Mouse (Mus musculus): ENCODE measurements around the gene Fam57a. TPM values are rescaled to one million over a fixed set of nuclear protein-coding genes. Genes with fewer than 3 reads are reported as not detected.
A peak's percentile ranks its signal among the peaks of the same experiment; 100 is the strongest.

Fam57a gene
- polyA plus RNA-seq (2015; fragmentation: Nextera tagmentation; extraction: Ambion mirVana), result 23.8 and 27.3 TPM in 2 replicates

GRCm38 (mm10) chr11:76179495-76180145, at the start of gene Fam57a, which contains the start of gene Vps53:
Gene Fam57a, plus strand, starts transcription at chr11:76179671.
Gene Vps53, minus strand, starts transcription at chr11:76179647.
- H3K27ac ChIP-seq (replicated peaks), result peak within 1 kb of the TSS; percentile 86
- H3K9me3 ChIP-seq, result no peaks in the 10 kb centered on the region
- no peaks in the 10 kb centered on the region for H3K27me3 ChIP-seq
- H3K4me1 ChIP-seq (replicated peaks), result peaks cover 22% of the 10 kb centered on the region
- H3K4me3 ChIP-seq, result peak within 1 kb of the TSS; percentile 88
- H3K4me2 ChIP-seq, result peak within 1 kb of the TSS; percentile 83
- peak; percentile 94 for ATAC-seq (ENCODE audit: low FRiP score, low read depth)
- peaks cover 5% of the 10 kb centered on the region; the same call in 1 of the 2 replicates for H3K36me3 ChIP-seq
- under 1% methylated on average over 37 of the region's 37 CpGs for WGBS
- peak within 1 kb of the TSS; percentile 72 for H3K9ac ChIP-seq

DNA sequence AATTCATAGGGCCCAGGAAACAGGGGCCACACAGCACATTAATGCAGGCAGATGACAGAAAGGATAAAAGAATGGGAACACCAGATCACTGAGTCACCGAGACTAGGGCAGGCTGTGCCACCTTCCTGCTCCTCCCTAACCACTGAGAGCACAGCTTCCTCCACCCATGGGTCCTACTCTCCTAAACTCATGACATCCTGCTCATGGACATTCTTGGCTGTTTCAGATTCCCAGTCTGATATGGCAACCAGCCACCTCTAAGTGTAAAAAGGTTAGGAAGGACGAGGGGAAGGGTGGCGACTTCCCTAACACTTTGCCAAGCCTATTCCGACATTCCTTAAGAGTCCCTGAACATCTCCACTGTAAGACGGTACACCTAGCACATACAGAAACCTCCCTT, 48.6 kb upstream of the Fam57a start:
- 92% methylated on average over 5 of the region's 5 CpGs for WGBS
- H3K27me3 ChIP-seq, result no peaks in the 10 kb centered on the region
- no peak for ATAC-seq (ENCODE audit: low FRiP score, low read depth)
- H3K9ac ChIP-seq, result no peak overlapping the region
- H3K4me1 ChIP-seq (replicated peaks), result no peaks in the 10 kb centered on the region
- H3K4me3 ChIP-seq, result no peak overlapping the region
- peaks cover 35% of the 10 kb centered on the region for H3K36me3 ChIP-seq
- no peak overlapping the region for H3K4me2 ChIP-seq
- H3K27ac ChIP-seq (replicated peaks), result no peak overlapping the region
- no peaks in the 10 kb centered on the region for H3K9me3 ChIP-seq

DNA sequence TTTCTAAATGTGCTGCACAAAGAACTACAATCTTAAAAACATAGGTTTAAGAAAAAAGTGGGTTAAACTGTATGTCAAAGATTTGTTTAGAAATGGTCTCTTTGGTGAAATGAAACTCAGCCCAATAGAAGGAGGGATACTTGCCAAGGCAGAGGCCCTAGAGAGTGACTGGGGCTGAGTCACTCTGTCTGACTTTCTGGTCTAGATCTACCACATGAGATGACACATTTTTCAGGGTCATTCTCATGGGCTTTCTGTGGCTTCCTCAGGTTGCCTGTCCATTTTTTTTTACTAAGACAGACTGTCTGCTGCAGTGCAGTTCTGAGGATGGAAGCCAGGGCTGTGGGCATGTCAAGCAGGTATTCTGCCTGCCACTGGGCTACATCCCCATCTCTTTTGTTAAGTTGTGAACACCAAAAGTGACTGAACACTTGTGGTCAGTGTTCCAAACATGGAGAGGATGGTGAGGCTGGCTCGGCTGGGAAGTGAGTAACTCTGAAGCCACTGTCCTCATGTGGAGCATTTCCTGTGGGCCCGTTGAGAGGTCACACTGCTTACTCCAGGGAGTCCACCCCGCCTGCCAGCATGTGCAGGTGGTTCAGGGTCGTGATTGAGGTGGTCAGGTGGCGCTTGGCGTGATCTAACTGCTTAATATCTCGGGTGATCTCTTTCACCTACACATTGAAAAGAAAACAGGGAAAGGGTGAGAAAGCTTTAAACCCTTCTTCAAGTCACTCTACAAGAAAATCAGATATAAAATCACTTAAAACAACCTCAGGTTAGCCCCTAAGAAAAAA, 43.6 kb upstream of the Fam57a start:
- H3K36me3 ChIP-seq, result peaks cover 58% of the 10 kb centered on the region

DNA sequence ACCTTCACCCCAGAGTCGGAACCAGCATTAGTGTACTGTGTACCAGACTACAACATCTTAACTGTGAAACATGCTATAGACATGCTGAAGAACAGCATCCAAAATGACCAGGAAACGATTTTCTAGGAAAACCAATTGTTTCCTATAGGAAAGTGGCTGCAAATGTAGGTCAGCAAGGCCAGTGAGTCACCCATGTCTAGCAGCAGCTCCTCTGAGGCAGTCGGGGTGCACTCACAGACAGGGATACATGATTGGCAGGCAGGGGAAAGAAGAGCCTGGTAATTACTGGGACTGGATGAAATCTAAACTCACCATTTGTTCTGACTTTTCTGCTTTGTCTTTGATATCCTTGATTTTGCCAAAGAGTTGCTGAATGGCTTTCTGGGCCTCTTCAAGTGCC, 41.5 kb upstream of the Fam57a start:
- no peak overlapping the region for H3K27ac ChIP-seq (replicated peaks)
- 91% methylated on average over 3 of the region's 3 CpGs for WGBS
- no peak overlapping the region for H3K4me2 ChIP-seq
- no peak overlapping the region for H3K4me3 ChIP-seq
- H3K9me3 ChIP-seq, result no peaks in the 10 kb centered on the region
- ATAC-seq (ENCODE audit: low FRiP score, low read depth), result no peak
- no peaks in the 10 kb centered on the region for H3K27me3 ChIP-seq
- H3K9ac ChIP-seq, result no peak overlapping the region
- no peaks in the 10 kb centered on the region for H3K4me1 ChIP-seq (replicated peaks)
- H3K36me3 ChIP-seq, result peaks cover 52% of the 10 kb centered on the region

More for the DNA sequence above, 43.6 kb upstream of the Fam57a start:
- Histone ChIP-seq H3K9ac (no peak overlapping the region), H3K4me3 (no peak overlapping the region), H3K9me3 (no peaks in the 10 kb centered on the region), H3K4me1 (replicated peaks) (no peaks in the 10 kb centered on the region), H3K4me2 (no peak overlapping the region), H3K27ac (replicated peaks) (no peak overlapping the region), H3K27me3 (no peaks in the 10 kb centered on the region)
- ATAC-seq (ENCODE audit: low FRiP score, low read depth), result no peak
- 86% methylated on average over 7 of the region's 7 CpGs for WGBS

DNA sequence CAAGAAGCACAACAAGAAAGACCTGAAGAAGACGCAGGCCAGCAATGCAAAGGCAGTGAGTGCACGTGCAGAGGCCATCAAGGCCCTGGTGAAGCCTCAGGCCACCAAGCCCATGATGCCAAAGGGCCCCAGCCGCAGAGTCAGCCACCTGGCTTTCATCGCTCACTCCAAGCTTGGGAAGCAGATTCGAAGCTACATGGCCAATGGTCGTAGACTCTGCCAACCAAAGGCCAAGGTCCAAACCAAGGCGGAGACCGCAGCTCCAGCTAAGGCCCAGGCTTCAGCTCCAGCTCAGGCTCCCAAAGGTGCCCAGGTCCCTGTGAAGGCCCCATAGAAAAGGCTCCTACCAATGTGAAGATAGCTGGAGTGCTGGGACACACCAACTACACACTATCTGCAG, 35.1 kb upstream of the Fam57a start:
- H3K36me3 ChIP-seq, result no peaks in the 10 kb centered on the region
- peaks cover 20% of the 10 kb centered on the region for H3K4me1 ChIP-seq (replicated peaks)
- no peak overlapping the region for H3K9ac ChIP-seq
- 97% methylated on average over 8 of the region's 8 CpGs for WGBS
- no peaks in the 10 kb centered on the region for H3K27me3 ChIP-seq
- H3K9me3 ChIP-seq, result no peaks in the 10 kb centered on the region
- H3K4me2 ChIP-seq, result no peak overlapping the region
- ATAC-seq (ENCODE audit: low FRiP score, low read depth), result no peak
- no peak overlapping the region for H3K27ac ChIP-seq (replicated peaks)
- H3K4me3 ChIP-seq, result no peak overlapping the region

DNA sequence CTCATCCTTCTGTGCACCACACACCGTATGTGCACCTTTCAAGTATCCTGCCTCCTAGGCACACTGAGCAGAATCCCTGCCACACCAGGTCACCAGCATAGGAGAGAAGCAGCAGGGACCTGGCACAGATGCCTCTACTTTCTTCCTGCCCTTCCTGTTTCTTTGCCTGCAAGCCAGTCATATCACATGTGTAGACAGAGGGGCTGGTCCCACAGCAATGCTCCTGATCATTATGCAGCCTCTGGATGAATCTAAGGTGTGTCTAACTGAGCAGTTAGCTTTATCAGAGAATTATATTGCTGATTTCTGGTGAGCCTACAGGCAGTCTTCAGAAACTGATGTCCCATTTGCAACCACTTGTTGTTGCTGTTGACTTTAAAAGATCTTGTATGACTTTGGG, 34.3 kb upstream of the Fam57a start:
- H3K9ac ChIP-seq, result no peak overlapping the region
- no peak overlapping the region for H3K27ac ChIP-seq (replicated peaks)
- no peaks in the 10 kb centered on the region for H3K27me3 ChIP-seq
- no peak overlapping the region for H3K4me2 ChIP-seq
- ATAC-seq (ENCODE audit: low FRiP score, low read depth), result no peak
- H3K4me1 ChIP-seq (replicated peaks), result peaks cover 21% of the 10 kb centered on the region
- H3K9me3 ChIP-seq, result no peaks in the 10 kb centered on the region
- 93% methylated on average over 1 of the region's 1 CpGs for WGBS
- no peak overlapping the region for H3K4me3 ChIP-seq
- H3K36me3 ChIP-seq, result 0 out of 2 replicates have a peak, but pooled peaks cover 2% of the 10 kb centered on the region

GRCm38 (mm10) chr11:76146187-76147010, 33.1 kb upstream of the Fam57a start:
- Histone ChIP-seq H3K4me2 (no peak overlapping the region), H3K36me3 (0 out of 2 replicates have a peak, but pooled peaks cover 2% of the 10 kb centered on the region), H3K9ac (no peak overlapping the region), H3K9me3 (no peaks in the 10 kb centered on the region), H3K4me3 (no peak overlapping the region), H3K27ac (replicated peaks) (no peak overlapping the region), H3K27me3 (no peaks in the 10 kb centered on the region), H3K4me1 (replicated peaks) (peaks cover 21% of the 10 kb centered on the region)
- no peak for ATAC-seq (ENCODE audit: low FRiP score, low read depth)
- WGBS, result 90% methylated on average over 8 of the region's 8 CpGs

GRCm38 (mm10) chr11:76148055-76149008, 31.1 kb upstream of the Fam57a start:
- no peak overlapping the region for H3K9ac ChIP-seq
- H3K9me3 ChIP-seq, result no peaks in the 10 kb centered on the region
- H3K27me3 ChIP-seq, result no peaks in the 10 kb centered on the region
- no peak overlapping the region for H3K4me3 ChIP-seq
- H3K4me1 ChIP-seq (replicated peaks), result peaks cover 21% of the 10 kb centered on the region
- H3K36me3 ChIP-seq, result 0 out of 2 replicates have a peak, but pooled peaks cover 7% of the 10 kb centered on the region
- no peak overlapping the region for H3K4me2 ChIP-seq
- H3K27ac ChIP-seq (replicated peaks), result peak overlapping the region; percentile 51
- 59% methylated on average over 8 of the region's 8 CpGs for WGBS
- ATAC-seq (ENCODE audit: low FRiP score, low read depth), result peak; percentile 59; the same call in 1 of the 2 replicates

DNA sequence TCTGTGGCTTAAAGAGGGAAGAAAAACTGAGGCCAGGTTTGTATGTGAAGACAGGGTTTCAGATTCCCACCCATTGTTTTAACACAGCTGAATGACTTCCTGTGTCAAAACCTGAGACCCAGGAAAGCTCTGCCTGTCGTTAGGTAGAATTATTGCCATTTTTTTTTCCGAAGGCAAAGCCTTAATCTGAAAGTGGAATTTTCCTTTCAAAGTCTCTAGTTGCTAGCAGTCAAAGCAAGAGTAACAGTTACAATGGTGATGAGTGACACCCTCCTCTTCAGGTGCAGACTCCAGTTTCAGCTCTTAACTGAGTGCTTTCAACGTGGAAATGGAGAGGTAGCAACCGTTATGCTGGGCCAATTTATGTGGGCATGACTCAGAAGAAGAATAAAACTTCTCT, 28.5 kb upstream of the Fam57a start:
- Histone ChIP-seq H3K9me3 (no peaks in the 10 kb centered on the region), H3K27me3 (no peaks in the 10 kb centered on the region), H3K4me1 (replicated peaks) (peaks cover 21% of the 10 kb centered on the region), H3K36me3 (peaks cover 17% of the 10 kb centered on the region; the same call in 1 of the 2 replicates), H3K27ac (replicated peaks) (no peak overlapping the region), H3K9ac (no peak overlapping the region), H3K4me2 (no peak overlapping the region), H3K4me3 (no peak overlapping the region)
- no peak for ATAC-seq (ENCODE audit: low FRiP score, low read depth)
- WGBS, result 77% methylated on average over 4 of the region's 4 CpGs

DNA sequence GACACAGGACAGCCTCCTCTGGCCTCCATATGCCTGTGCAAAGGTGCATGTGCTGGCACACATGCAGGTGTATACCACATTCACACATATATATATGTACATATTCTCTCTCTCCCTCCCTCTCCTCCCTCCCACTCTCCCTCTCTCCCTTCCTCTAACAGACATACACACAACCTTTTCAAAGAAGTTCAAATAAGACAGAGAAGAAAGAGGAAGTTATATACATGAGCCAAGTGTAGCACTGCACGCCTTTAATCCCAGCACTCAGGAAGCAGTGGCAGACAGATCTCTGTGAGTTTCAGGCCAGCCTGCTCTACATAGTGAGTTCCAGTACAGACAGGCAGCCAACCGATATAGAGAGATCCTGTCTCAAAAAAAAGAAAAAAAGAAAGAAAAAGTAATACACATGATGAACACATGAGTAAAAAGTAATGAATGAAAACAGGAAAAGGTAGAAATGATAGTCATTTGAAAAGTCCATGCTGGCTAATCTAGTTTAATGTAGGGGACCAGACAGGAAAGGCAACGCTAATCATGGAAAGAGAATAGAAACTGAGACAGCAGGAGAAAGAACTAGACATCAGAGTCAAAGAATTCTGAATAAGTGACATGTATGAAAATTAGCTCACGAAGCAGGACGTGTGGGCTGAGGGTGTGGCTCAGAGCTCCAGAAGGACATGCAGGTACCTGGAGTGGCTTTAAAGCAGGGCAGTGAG, 26.1 kb upstream of the Fam57a start:
- H3K36me3 ChIP-seq, result peaks cover 17% of the 10 kb centered on the region; the same call in 1 of the 2 replicates
- H3K9me3 ChIP-seq, result no peaks in the 10 kb centered on the region
- no peak overlapping the region for H3K4me2 ChIP-seq
- ATAC-seq (ENCODE audit: low FRiP score, low read depth), result no peak
- no peak overlapping the region for H3K9ac ChIP-seq
- H3K4me1 ChIP-seq (replicated peaks), result peaks cover 12% of the 10 kb centered on the region
- WGBS, result 94% methylated on average over 5 of the region's 5 CpGs
- no peak overlapping the region for H3K27ac ChIP-seq (replicated peaks)
- H3K4me3 ChIP-seq, result no peak overlapping the region
- H3K27me3 ChIP-seq, result no peaks in the 10 kb centered on the region

All from hindbrain, embryonic 15.5 days (tissue).